Mouse (Mus musculus) stomach, embryonic 16.5 days (tissue): ENCODE measurements around the gene Vinac1. TPM values are rescaled to one million over a fixed set of nuclear protein-coding genes. Genes with fewer than 3 reads are reported as not detected.
A peak's percentile ranks its signal among the peaks of the same experiment; 100 is the strongest.

Source experiments
- ATAC-seq: fragments of 200-750 bp; cut with Nextera tagmentation; 2 replicates; pipeline ENCODE4 v1.8.0; 2017; ENCODE audit warnings: moderate number of reproducible peaks, moderate TSS enrichment; ENCODE audit not compliant: insufficient read depth, low FRiP score
- H3K27ac ChIP-seq: fragments of 300-500 bp; sonication (generic); 2 replicates; pipeline ENCODE4 v1.5.1; 2014; ENCODE audit warnings: low read length
- H3K27me3 ChIP-seq: fragments of 300-500 bp; sonication (generic); 2 replicates; pipeline ENCODE4 v1.6.1; 2014; ENCODE audit warnings: low read length, control low read depth, mixed read lengths; ENCODE audit not compliant: control insufficient read depth, insufficient read depth
- H3K36me3 ChIP-seq: fragments of 300-500 bp; sonication (generic); 2 replicates; pipeline ENCODE4 v1.6.1; 2014; ENCODE audit warnings: low read length; ENCODE audit not compliant: control insufficient read depth, insufficient read depth
- H3K4me1 ChIP-seq: fragments of 300-500 bp; sonication (generic); 2 replicates; pipeline ENCODE4 v1.6.1; 2014; ENCODE audit warnings: low read length, control low read depth, mixed read lengths; ENCODE audit not compliant: control insufficient read depth, insufficient read depth
- H3K4me2 ChIP-seq: fragments of 300-500 bp; sonication (generic); 2 replicates; pipeline ENCODE4 v1.6.1; 2014; ENCODE audit warnings: low read depth, low read length, mixed read lengths
- H3K4me3 ChIP-seq: fragments of 300-500 bp; sonication (generic); replicated peaks from 2 replicates; pipeline ENCODE4 v1.5.1; 2014; ENCODE audit warnings: mild to moderate bottlenecking, low read length
- H3K9ac ChIP-seq: fragments of 300-500 bp; sonication (generic); 2 replicates; pipeline ENCODE4 v1.6.1; 2014; ENCODE audit warnings: low read length
- H3K9me3 ChIP-seq: fragments of 300-500 bp; sonication (generic); replicated peaks from 2 replicates; pipeline ENCODE4 v1.6.1; 2016; ENCODE audit warnings: low read length, control low read depth; ENCODE audit not compliant: control insufficient read depth
- WGBS: fragments of 180-500 bp; shearing (Covaris S2); extraction: QIAGEN DNeasy Blood & Tissue Kit; methylation state at CpG from one replicate; pipeline ENCODE4 v1.1.7; 2014; 5-methylcytosine and 5-hydroxymethylcytosine counted together
- polyA plus RNA-seq: library from polyadenylated mRNA; unstranded; fragments of >200 nt; fragmentation: Nextera tagmentation; extraction: Ambion mirVana; gene quantifications from 2 replicates; pipeline ENCODE4 v1.2.1, GENCODE M21; 2015

The Vinac1 gene
- polyA plus RNA-seq, 1 experiment from 2014 or later = 0.10 TPM

GRCm38 (mm10) chr2:129052451-129052983, 4.5 kb upstream of the Vinac1 start:
- H3K36me3 ChIP-seq = no peaks in the 10 kb centered on the region
- H3K27ac ChIP-seq = no peak overlapping the region
- H3K9ac ChIP-seq = no peak overlapping the region
- ATAC-seq = no peak
- H3K9me3 ChIP-seq = 0 out of 2 replicates have a peak, but pooled peaks cover 6% of the 10 kb centered on the region
- H3K4me1 ChIP-seq = no peaks in the 10 kb centered on the region
- no peaks in the 10 kb centered on the region for H3K27me3 ChIP-seq
- WGBS = 49% methylated on average over 4 of the region's 4 CpGs
- H3K4me3 ChIP-seq = no peak overlapping the region
- H3K4me2 ChIP-seq = no peak overlapping the region

- Histone ChIP-seq H3K4me3 (no peak overlapping the region), H3K9ac (no peak overlapping the region), H3K36me3 (no peaks in the 10 kb centered on the region), H3K4me2 (no peak overlapping the region), H3K27ac (peak overlapping the region; percentile 58; the same call in 1 of the 2 replicates), H3K4me1 (peaks cover 8% of the 10 kb centered on the region; the same call in 1 of the 2 replicates), H3K9me3 (no peaks in the 10 kb centered on the region), H3K27me3 (no peaks in the 10 kb centered on the region)
- no peak; the same call in 1 of the 2 replicates for ATAC-seq
- 66% methylated on average over 4 of the region's 4 CpGs for WGBS
These were observed 1.2 kb downstream of the Vinac1 start for GRCm38 (mm10) chr2:129046846-129047196.

- Histone ChIP-seq H3K4me1 (peaks cover 8% of the 10 kb centered on the region; the same call in 1 of the 2 replicates), H3K4me2 (no peak overlapping the region), H3K36me3 (no peaks in the 10 kb centered on the region), H3K27ac (peak overlapping the region; percentile 58; the same call in 1 of the 2 replicates), H3K4me3 (no peak overlapping the region), H3K9me3 (no peaks in the 10 kb centered on the region), H3K27me3 (no peaks in the 10 kb centered on the region), H3K9ac (no peak overlapping the region)
- 47% methylated on average over 6 of the region's 6 CpGs for WGBS
- ATAC-seq = peak; percentile 71; the same call in 1 of the 2 replicates
These were observed 1.7 kb downstream of the Vinac1 start for GRCm38 (mm10) chr2:129046172-129046845.

- Histone ChIP-seq H3K9ac (no peak overlapping the region), H3K27me3 (peaks cover 23% of the 10 kb centered on the region), H3K36me3 (no peaks in the 10 kb centered on the region), H3K27ac (no peak overlapping the region), H3K4me1 (peaks cover 5% of the 10 kb centered on the region), H3K4me3 (no peak overlapping the region), H3K9me3 (no peaks in the 10 kb centered on the region), H3K4me2 (no peak overlapping the region)
- ATAC-seq = no peak
- 31% methylated on average over 6 of the region's 6 CpGs for WGBS
These were observed 7.4 kb downstream of the Vinac1 start for GRCm38 (mm10) chr2:129040567-129040966.

- no peaks in the 10 kb centered on the region for H3K36me3 ChIP-seq
- H3K4me3 ChIP-seq = peak overlapping the region; percentile 43
- H3K9ac ChIP-seq = peak overlapping the region; percentile 64
- peaks cover 5% of the 10 kb centered on the region for H3K4me1 ChIP-seq
- peak overlapping the region; percentile 81 for H3K4me2 ChIP-seq
- H3K9me3 ChIP-seq = no peaks in the 10 kb centered on the region
- ATAC-seq = no peak
- WGBS = 3% methylated on average over 62 of the region's 62 CpGs
- no peak overlapping the region for H3K27ac ChIP-seq
- H3K27me3 ChIP-seq = peaks cover 23% of the 10 kb centered on the region
These were observed 8.9 kb downstream of the Vinac1 start for GRCm38 (mm10) chr2:129038937-129039631.

GRCm38 (mm10) chr2:129038426-129038936, 9.5 kb downstream of the Vinac1 start:
- Histone ChIP-seq H3K27ac (no peak overlapping the region), H3K36me3 (no peaks in the 10 kb centered on the region), H3K9ac (peak overlapping the region; percentile 64), H3K4me1 (peaks cover 5% of the 10 kb centered on the region), H3K4me2 (peak overlapping the region; percentile 81), H3K9me3 (no peaks in the 10 kb centered on the region), H3K4me3 (peak overlapping the region; percentile 43), H3K27me3 (peaks cover 23% of the 10 kb centered on the region)
- no peak for ATAC-seq
- 31% methylated on average over 15 of the region's 15 CpGs for WGBS

GRCm38 (mm10) chr2:129035381-129035780, 12.6 kb downstream of the Vinac1 start:
- no peak overlapping the region for H3K27ac ChIP-seq
- no peaks in the 10 kb centered on the region for H3K9me3 ChIP-seq
- H3K36me3 ChIP-seq = no peaks in the 10 kb centered on the region
- H3K27me3 ChIP-seq = peaks cover 23% of the 10 kb centered on the region
- H3K4me2 ChIP-seq = no peak overlapping the region
- WGBS = 78% methylated on average over 5 of the region's 5 CpGs
- H3K4me1 ChIP-seq = peaks cover 5% of the 10 kb centered on the region
- H3K9ac ChIP-seq = no peak overlapping the region
- ATAC-seq = no peak
- no peak overlapping the region for H3K4me3 ChIP-seq

GRCm38 (mm10) chr2:129024820-129025219, 23.2 kb downstream of the Vinac1 start:
- no peaks in the 10 kb centered on the region for H3K36me3 ChIP-seq
- no peak overlapping the region for H3K4me3 ChIP-seq
- WGBS = 73% methylated on average over 9 of the region's 9 CpGs

GRCm38 (mm10) chr2:129020106-129020505, 27.9 kb downstream of the Vinac1 start:
- Histone ChIP-seq H3K27me3 (no peaks in the 10 kb centered on the region), H3K4me1 (no peaks in the 10 kb centered on the region), H3K4me3 (no peak overlapping the region), H3K36me3 (no peaks in the 10 kb centered on the region), H3K4me2 (no peak overlapping the region), H3K9ac (no peak overlapping the region), H3K27ac (no peak overlapping the region), H3K9me3 (no peaks in the 10 kb centered on the region)
- no peak for ATAC-seq
- 31% methylated on average over 2 of the region's 2 CpGs for WGBS

More at GRCm38 (mm10) chr2:129024820-129025219, 23.2 kb downstream of the Vinac1 start:
- Histone ChIP-seq H3K4me1 (no peaks in the 10 kb centered on the region), H3K27ac (no peak overlapping the region), H3K9me3 (no peaks in the 10 kb centered on the region), H3K9ac (no peak overlapping the region), H3K4me2 (no peak overlapping the region), H3K27me3 (no peaks in the 10 kb centered on the region)
- no peak for ATAC-seq
